Mouse (Mus musculus) limb, embryonic 12.5 days (tissue): ENCODE measurements around the gene Myrfl. TPM values are rescaled to one million over a fixed set of nuclear protein-coding genes. Genes with fewer than 3 reads are reported as not detected.

Experiments used
- ATAC-seq: fragments of 200-750 bp; cut with Nextera tagmentation; 2 replicates; pipeline ENCODE4 v1.8.0; 2017; ENCODE audit warnings: low read depth, moderate TSS enrichment; ENCODE audit not compliant: insufficient number of reproducible peaks, insufficient read depth, low FRiP score, low TSS enrichment
- H3K27ac ChIP-seq: fragments of 300-500 bp; sonication (generic); 2 replicates; pipeline ENCODE4 v1.5.1; 2016; ENCODE audit warnings: mild to moderate bottlenecking, moderate library complexity
- H3K27me3 ChIP-seq: fragments of 300-500 bp; sonication (generic); 2 replicates; pipeline ENCODE4 v1.6.1; 2016; ENCODE audit warnings: mild to moderate bottlenecking, moderate library complexity
- H3K36me3 ChIP-seq: fragments of 300-500 bp; sonication (generic); 2 replicates; pipeline ENCODE4 v1.6.1; 2016; ENCODE audit warnings: mild to moderate bottlenecking, moderate library complexity
- H3K4me1 ChIP-seq: fragments of 300-500 bp; sonication (generic); replicated peaks from 2 replicates; pipeline ENCODE4 v1.6.1; 2016
- H3K4me2 ChIP-seq: fragments of 300-500 bp; sonication (generic); 2 replicates; pipeline ENCODE4 v1.6.1; 2016; ENCODE audit warnings: mild to moderate bottlenecking, moderate library complexity
- H3K4me3 ChIP-seq: fragments of 300-500 bp; sonication (generic); replicated peaks from 2 replicates; pipeline ENCODE4 v1.5.1; 2016; ENCODE audit warnings: mild to moderate bottlenecking
- H3K9ac ChIP-seq: fragments of 300-500 bp; sonication (generic); replicated peaks from 2 replicates; pipeline ENCODE4 v1.6.1; 2016; ENCODE audit warnings: mild to moderate bottlenecking, moderate library complexity
- H3K9me3 ChIP-seq: fragments of 300-500 bp; sonication (generic); 2 replicates; pipeline ENCODE4 v1.6.1; 2016; ENCODE audit warnings: mild to moderate bottlenecking, moderate library complexity
- WGBS: fragments of 180-500 bp; shearing (Covaris S2); methylation state at CpG from one replicate; pipeline ENCODE4 v1.1.7; 2016; 5-methylcytosine and 5-hydroxymethylcytosine counted together
- polyA plus RNA-seq: library from polyadenylated mRNA; unstranded; fragments of >200 nt; fragmentation: Nextera tagmentation; extraction: Ambion mirVana; gene quantifications from 2 replicates; pipeline ENCODE4 v1.2.1, GENCODE M21; 2016

The Myrfl gene
- polyA plus RNA-seq, 1 experiment from 2014 or later, result 0.10 TPM

DNA sequence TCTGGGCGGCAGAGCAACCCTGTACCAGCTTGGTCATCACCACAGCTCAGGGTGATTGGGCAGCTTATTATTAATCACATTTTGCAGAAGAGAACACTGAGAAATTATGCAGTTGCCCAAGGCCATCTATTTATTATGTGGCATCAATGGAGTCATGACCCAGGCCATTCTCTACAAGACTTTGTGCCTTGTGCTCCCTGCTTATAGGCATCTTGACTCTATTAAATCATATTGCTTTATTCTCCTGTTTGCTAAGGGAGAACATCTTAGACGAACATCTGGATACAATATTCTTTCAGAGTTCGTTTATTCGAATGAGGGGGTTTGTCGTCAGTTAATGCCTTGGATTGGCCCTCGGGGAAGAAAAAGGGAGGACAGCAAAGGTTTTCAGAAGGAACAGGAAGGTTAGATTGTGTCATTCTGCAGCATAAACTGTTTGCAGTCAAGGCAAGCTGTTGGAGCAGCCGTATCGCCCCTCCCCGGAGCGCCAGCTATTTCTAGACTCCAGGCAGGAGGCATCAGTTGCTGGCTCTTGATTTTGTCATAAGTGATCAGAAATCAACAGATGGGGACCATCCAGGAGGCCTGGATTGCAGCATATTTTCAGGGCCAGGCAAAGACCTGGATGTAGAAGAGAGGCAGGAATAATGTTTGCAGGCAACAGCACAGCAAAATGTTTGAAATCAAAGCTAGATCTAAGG is 140.7 kb downstream of the Myrfl start:
- no peaks in the 10 kb centered on the region for H3K9me3 ChIP-seq
- peak overlapping the region; percentile 74; the same call in 1 of the 2 replicates for H3K27ac ChIP-seq
- H3K27me3 ChIP-seq, result no peaks in the 10 kb centered on the region
- no peak overlapping the region for H3K4me3 ChIP-seq
- H3K36me3 ChIP-seq, result no peaks in the 10 kb centered on the region
- WGBS, result 20% methylated on average over 10 of the region's 10 CpGs
- 0 out of 2 replicates have a peak, but pooled peaks have one; percentile 32 for ATAC-seq
- peaks cover 22% of the 10 kb centered on the region for H3K4me1 ChIP-seq
- H3K4me2 ChIP-seq, result no peak overlapping the region
- 0 out of 2 replicates have a peak overlapping the region, but pooled peaks have one; percentile 8 for H3K9ac ChIP-seq

DNA sequence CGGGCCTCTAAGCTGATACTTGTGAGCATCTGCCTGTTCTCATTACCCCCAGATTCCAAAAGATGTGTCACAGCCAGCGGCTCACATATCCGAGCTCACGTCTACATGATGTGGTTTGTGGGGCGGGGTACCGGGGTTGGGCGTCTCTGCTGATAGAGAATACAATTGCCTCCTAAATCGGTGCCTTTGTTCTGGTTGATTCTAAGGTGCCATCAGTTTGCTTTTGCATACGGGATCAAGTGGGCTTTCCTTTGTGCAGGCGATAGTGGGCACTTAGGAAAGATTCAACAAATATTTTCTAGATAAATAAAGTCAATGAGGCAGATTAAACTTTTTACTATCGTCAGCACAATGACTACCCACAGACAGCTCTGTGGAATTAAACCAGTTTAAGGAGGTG is 141.8 kb downstream of the Myrfl start:
- Histone ChIP-seq H3K27ac (no peak overlapping the region), H3K4me1 (peaks cover 16% of the 10 kb centered on the region), H3K27me3 (no peaks in the 10 kb centered on the region), H3K9ac (no peak overlapping the region), H3K4me2 (no peak overlapping the region), H3K4me3 (no peak overlapping the region), H3K36me3 (no peaks in the 10 kb centered on the region), H3K9me3 (no peaks in the 10 kb centered on the region)
- no peak for ATAC-seq
- WGBS, result 91% methylated on average over 11 of the region's 11 CpGs

GRCm38 (mm10) chr10:116750895-116751294 is 145.8 kb downstream of the Myrfl start:
- H3K4me2 ChIP-seq, result no peak overlapping the region
- 61% methylated on average over 14 of the region's 14 CpGs for WGBS
- ATAC-seq, result no peak
- peaks cover 4% of the 10 kb centered on the region for H3K4me1 ChIP-seq
- 0 out of 2 replicates have a peak overlapping the region, but pooled peaks have one; percentile 9 for H3K27ac ChIP-seq
- no peaks in the 10 kb centered on the region for H3K27me3 ChIP-seq
- no peak overlapping the region for H3K9ac ChIP-seq
- H3K36me3 ChIP-seq, result no peaks in the 10 kb centered on the region
- no peak overlapping the region for H3K4me3 ChIP-seq
- 0 out of 2 replicates have a peak, but pooled peaks cover 4% of the 10 kb centered on the region for H3K9me3 ChIP-seq

- no peaks in the 10 kb centered on the region for H3K27me3 ChIP-seq
- H3K36me3 ChIP-seq, result no peaks in the 10 kb centered on the region
- H3K4me2 ChIP-seq, result no peak overlapping the region
- no peak overlapping the region for H3K4me3 ChIP-seq
- peak overlapping the region; percentile 42; the same call in 1 of the 2 replicates for H3K27ac ChIP-seq
- 0 out of 2 replicates have a peak, but pooled peaks cover 4% of the 10 kb centered on the region for H3K9me3 ChIP-seq
- H3K9ac ChIP-seq, result no peak overlapping the region
- H3K4me1 ChIP-seq, result no peaks in the 10 kb centered on the region; the same call in 1 of the 2 replicates
- 75% methylated on average over 6 of the region's 6 CpGs for WGBS
- ATAC-seq, result no peak
Measured at GRCm38 (mm10) chr10:116750062-116750461, 146.7 kb downstream of the Myrfl start.

DNA sequence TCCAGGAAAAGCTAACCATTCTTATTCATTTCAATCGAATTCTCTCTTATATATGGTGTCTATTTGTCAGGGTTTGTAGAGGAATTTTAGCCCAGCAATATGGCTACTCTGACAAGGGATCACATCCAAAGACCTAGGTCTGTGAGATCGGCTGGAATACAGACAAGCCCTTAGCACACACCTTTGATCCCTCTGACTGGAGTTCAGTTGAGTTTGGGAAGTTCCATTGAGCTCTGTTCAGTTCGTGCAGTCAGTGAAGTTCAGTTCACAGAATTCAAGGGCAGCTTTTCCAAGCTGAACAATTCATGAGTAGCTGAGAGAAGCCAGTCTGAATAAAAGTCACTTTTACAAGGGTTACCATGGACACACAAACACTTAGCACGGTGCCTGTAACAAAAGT is 148.0 kb downstream of the Myrfl start:
- Histone ChIP-seq H3K27ac (no peak overlapping the region), H3K4me2 (no peak overlapping the region), H3K9me3 (0 out of 2 replicates have a peak, but pooled peaks cover 4% of the 10 kb centered on the region), H3K4me3 (no peak overlapping the region), H3K27me3 (no peaks in the 10 kb centered on the region), H3K4me1 (no peaks in the 10 kb centered on the region; the same call in 1 of the 2 replicates), H3K36me3 (no peaks in the 10 kb centered on the region), H3K9ac (no peak overlapping the region)
- WGBS, result 82% methylated on average over 4 of the region's 4 CpGs
- ATAC-seq, result no peak

DNA sequence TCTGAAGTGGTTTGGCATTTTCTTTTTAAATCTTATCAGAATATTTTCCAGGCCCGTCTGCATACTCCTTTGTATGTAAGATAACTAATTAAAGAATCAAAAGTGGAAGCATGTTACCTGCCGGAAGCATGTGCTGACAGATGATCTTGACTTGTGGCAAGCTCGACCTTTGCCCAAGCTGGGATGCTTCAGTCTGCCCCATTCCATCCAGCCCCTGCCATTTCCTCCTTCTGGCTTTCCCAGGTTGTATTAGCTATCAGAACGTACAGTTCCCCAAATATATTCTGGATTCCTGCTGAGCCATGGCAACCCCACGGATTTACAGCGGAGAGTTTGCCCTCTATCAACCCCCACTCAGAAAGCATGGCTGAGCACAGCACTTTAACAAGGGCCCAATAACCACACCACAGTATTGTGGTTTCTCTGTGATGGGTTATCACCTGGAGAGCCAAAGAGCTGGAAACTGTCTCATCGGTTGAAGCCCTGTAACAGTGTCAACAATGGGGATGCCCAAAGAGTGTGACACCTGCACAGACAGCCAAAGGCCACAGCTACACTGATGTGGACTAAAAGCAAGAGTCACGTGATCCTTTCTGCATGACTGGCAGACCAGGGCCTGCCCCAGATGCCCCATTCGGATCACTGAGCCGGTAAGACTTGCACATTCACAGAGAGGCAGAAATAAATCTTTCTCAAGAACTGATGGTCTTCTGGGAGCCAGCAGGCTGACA is 150.3 kb downstream of the Myrfl start:
- Histone ChIP-seq H3K4me3 (no peak overlapping the region), H3K27me3 (no peaks in the 10 kb centered on the region), H3K9ac (no peak overlapping the region), H3K4me1 (peaks cover 1% of the 10 kb centered on the region; the same call in 1 of the 2 replicates), H3K9me3 (0 out of 2 replicates have a peak, but pooled peaks cover 4% of the 10 kb centered on the region), H3K27ac (no peak overlapping the region), H3K4me2 (no peak overlapping the region), H3K36me3 (no peaks in the 10 kb centered on the region)
- 70% methylated on average over 10 of the region's 10 CpGs for WGBS
- ATAC-seq, result 0 out of 2 replicates have a peak, but pooled peaks have one; percentile 26

DNA sequence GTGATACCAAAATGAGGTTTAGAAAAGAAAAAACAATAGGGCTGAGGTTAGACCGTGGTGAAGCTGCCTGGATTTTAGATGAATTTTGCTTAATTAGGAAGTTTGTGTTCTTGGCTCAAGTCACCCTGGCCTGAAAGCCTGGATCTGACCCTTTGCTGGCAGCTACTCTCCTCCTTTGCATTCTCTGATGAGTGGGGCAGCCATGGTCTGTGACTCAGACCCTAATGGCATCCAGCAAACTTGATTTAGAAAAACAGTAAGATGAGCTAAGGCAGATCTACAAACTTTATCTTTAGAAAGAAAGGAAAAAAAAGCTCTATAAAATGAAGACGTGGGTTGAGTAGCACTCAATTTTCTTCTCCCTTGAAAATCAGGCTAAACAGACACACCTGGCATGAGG is 154.0 kb downstream of the Myrfl start:
- no peak overlapping the region for H3K4me2 ChIP-seq
- H3K27me3 ChIP-seq, result no peaks in the 10 kb centered on the region
- no peak overlapping the region for H3K27ac ChIP-seq
- 80% methylated on average over 2 of the region's 2 CpGs for WGBS
- peaks cover 20% of the 10 kb centered on the region for H3K4me1 ChIP-seq
- no peaks in the 10 kb centered on the region for H3K36me3 ChIP-seq
- no peak overlapping the region for H3K4me3 ChIP-seq
- no peak for ATAC-seq
- H3K9me3 ChIP-seq, result no peaks in the 10 kb centered on the region
- no peak overlapping the region for H3K9ac ChIP-seq

DNA sequence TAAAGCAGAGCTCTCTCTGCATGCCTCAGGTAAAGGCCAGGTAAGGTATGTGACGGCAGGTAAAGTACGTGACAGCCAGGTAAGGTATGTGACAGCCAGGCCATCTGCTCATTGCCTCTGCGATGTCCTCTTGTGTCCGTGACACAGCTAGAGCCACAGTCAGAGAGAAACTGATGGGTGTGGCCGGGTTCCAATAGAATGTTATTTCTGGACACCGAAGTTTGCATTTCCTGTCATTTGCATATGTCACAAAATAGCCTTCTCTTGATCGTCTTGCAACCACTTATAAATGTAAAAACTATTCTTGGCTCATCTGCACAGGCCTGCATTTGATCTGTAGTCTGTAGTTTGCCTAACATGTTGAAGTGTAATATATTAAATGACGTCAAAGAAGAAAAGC is 154.5 kb downstream of the Myrfl start:
- H3K9me3 ChIP-seq, result no peaks in the 10 kb centered on the region
- no peak overlapping the region for H3K9ac ChIP-seq
- no peaks in the 10 kb centered on the region for H3K36me3 ChIP-seq
- no peaks in the 10 kb centered on the region for H3K27me3 ChIP-seq
- ATAC-seq, result no peak
- peaks cover 20% of the 10 kb centered on the region for H3K4me1 ChIP-seq
- 90% methylated on average over 8 of the region's 8 CpGs for WGBS
- H3K27ac ChIP-seq, result no peak overlapping the region
- H3K4me3 ChIP-seq, result no peak overlapping the region
- H3K4me2 ChIP-seq, result no peak overlapping the region

GRCm38 (mm10) chr10:116741343-116741742 is 155.4 kb downstream of the Myrfl start:
- WGBS, result 22% methylated on average over 6 of the region's 6 CpGs
- Histone ChIP-seq H3K9me3 (no peaks in the 10 kb centered on the region), H3K27me3 (no peaks in the 10 kb centered on the region), H3K4me3 (no peak overlapping the region), H3K4me2 (no peak overlapping the region), H3K27ac (no peak overlapping the region), H3K4me1 (peaks cover 20% of the 10 kb centered on the region), H3K9ac (no peak overlapping the region), H3K36me3 (no peaks in the 10 kb centered on the region)
- ATAC-seq, result 0 out of 2 replicates have a peak, but pooled peaks have one; percentile 40

DNA sequence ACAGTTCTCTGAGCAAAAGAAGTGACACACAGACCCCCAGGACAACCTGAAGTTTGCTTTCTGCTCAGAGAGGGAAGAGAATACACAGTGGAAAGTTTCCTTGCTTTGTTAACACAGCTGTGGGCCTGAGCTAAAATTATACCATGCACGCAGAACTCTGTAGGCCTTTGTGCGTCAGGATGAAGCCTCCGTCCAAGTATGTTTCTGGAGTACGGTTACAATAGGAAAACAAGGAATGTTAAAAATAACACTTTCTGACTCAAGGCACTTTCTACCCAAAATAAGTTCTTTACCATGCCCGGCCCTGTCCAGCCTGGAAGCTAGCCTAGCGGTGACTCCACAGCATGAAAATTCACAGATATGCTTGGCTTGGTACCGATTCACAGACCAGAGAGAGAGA is 156.6 kb downstream of the Myrfl start:
- Histone ChIP-seq H3K9me3 (no peaks in the 10 kb centered on the region), H3K27me3 (no peaks in the 10 kb centered on the region), H3K4me2 (no peak overlapping the region), H3K9ac (no peak overlapping the region), H3K4me3 (no peak overlapping the region), H3K36me3 (no peaks in the 10 kb centered on the region), H3K27ac (peak overlapping the region; percentile 70), H3K4me1 (peaks cover 20% of the 10 kb centered on the region)
- WGBS, result 70% methylated on average over 7 of the region's 7 CpGs
- 0 out of 2 replicates have a peak, but pooled peaks have one; percentile 34 for ATAC-seq

- Histone ChIP-seq H3K9ac (no peak overlapping the region), H3K27me3 (no peaks in the 10 kb centered on the region), H3K27ac (no peak overlapping the region), H3K36me3 (no peaks in the 10 kb centered on the region), H3K9me3 (no peaks in the 10 kb centered on the region), H3K4me1 (peaks cover 20% of the 10 kb centered on the region), H3K4me3 (no peak overlapping the region), H3K4me2 (no peak overlapping the region)
- WGBS, result 90% methylated on average over 8 of the region's 8 CpGs
- no peak for ATAC-seq
Measured at GRCm38 (mm10) chr10:116738533-116738932, 158.2 kb downstream of the Myrfl start.
